Mouse (Mus musculus) CH12.LX (cell line): ENCODE data around the gene Gm12185. TPM values are rescaled to one million over a fixed set of nuclear protein-coding genes. Genes with fewer than 3 reads are reported as not detected.

Experiments
- DNase-seq: peaks from one replicate; pipeline ENCODE4 v3.0.0-alpha.2; 2013; ENCODE audit errors: extremely low read depth
- H3K27ac ChIP-seq: 2 replicates; pipeline ENCODE4 v1.5.1; 2012; ENCODE audit warnings: low read depth, mild to moderate bottlenecking, control low read depth, moderate library complexity; ENCODE audit not compliant: insufficient read depth
- H3K27me3 ChIP-seq: replicated peaks from 2 replicates; pipeline ENCODE3; 2012; ENCODE audit warnings: inconsistent platforms
- H3K36me3 ChIP-seq, 2 experiments: replicated peaks in 1 of 2; 2 replicates each; pipeline versions ENCODE3 to v1.6.1; 2012; ENCODE audit warnings: inconsistent platforms in 1 of 2, low read length in 1 of 2, mild to moderate bottlenecking in 1 of 2, mixed read lengths in 1 of 2, moderate library complexity in 1 of 2; ENCODE audit not compliant: control insufficient read depth in 1 of 2, insufficient read depth in 1 of 2
- H3K4me1 ChIP-seq, 2 experiments: 2 replicates each; pipeline ENCODE4 v1.6.1; 2012; ENCODE audit warnings: inconsistent platforms in 1 of 2, moderate library complexity in 1 of 2; ENCODE audit not compliant: insufficient read depth in 2 of 2, control insufficient read depth in 1 of 2
- H3K4me2 ChIP-seq: 2 replicates; pipeline ENCODE4 v1.6.1; 2012; ENCODE audit warnings: low read depth, mild to moderate bottlenecking, control low read depth; ENCODE audit not compliant: poor library complexity, insufficient read depth, severe bottlenecking
- H3K4me3 ChIP-seq, 3 experiments: fragments of 150-350 bp in 1 of 3; sonication (generic) in 1 of 3; replicated peaks in 1 of 3; 2 replicates each; pipeline versions ENCODE3 to v1.5.1; 2011 to 2012; ENCODE audit warnings: low read depth in 2 of 3, low read length in 2 of 3, mild to moderate bottlenecking in 2 of 3, moderate library complexity in 2 of 3, control low read depth in 1 of 3, improper control_type of control experiment in 1 of 3, inconsistent platforms in 1 of 3, mixed read lengths in 1 of 3; ENCODE audit not compliant: poor library complexity in 1 of 3
- H3K79me2 ChIP-seq: replicated peaks from 2 replicates; pipeline ENCODE4 v1.6.1; 2012; ENCODE audit warnings: mild to moderate bottlenecking, moderate library complexity; ENCODE audit not compliant: control insufficient read depth, poor library complexity, insufficient read depth, severe bottlenecking; ENCODE audit errors: extremely low read depth
- H3K9ac ChIP-seq: 2 replicates; pipeline ENCODE4 v1.6.1; 2012; ENCODE audit warnings: low read depth, mild to moderate bottlenecking, control low read depth, moderate library complexity; ENCODE audit not compliant: insufficient read depth
- H3K9me3 ChIP-seq: replicated peaks from 2 replicates; pipeline ENCODE3; 2012; ENCODE audit warnings: low read length, inconsistent platforms, mixed read lengths
- BHLHE40 ChIP-seq: IDR thresholded peaks from 2 replicates; pipeline ENCODE4 v1.6.1; 2011; ENCODE audit warnings: mild to moderate bottlenecking, low read depth, low read length, improper control_type of control experiment
- CHD1 ChIP-seq: IDR thresholded peaks from 2 replicates; pipeline ENCODE4 v1.6.1; 2012; ENCODE audit warnings: low read depth, low read length, improper control_type of control experiment, inconsistent platforms
- CTCF ChIP-seq, 2 experiments: IDR thresholded peaks in 1 of 2; conservative IDR thresholded peaks in 1 of 2; 2 replicates each; pipeline ENCODE4 v1.5.1; 2011 to 2012; ENCODE audit warnings: low read depth in 2 of 2, low read length in 2 of 2, improper control_type of control experiment in 1 of 2, inconsistent platforms in 1 of 2, mild to moderate bottlenecking in 1 of 2, moderate library complexity in 1 of 2
- E2F4 ChIP-seq: IDR thresholded peaks from 2 replicates; pipeline ENCODE4 v1.6.1; 2011; ENCODE audit warnings: low read depth, low read length, improper control_type of control experiment; ENCODE audit not compliant: insufficient replicate concordance
- ELF1 ChIP-seq: IDR thresholded peaks from 2 replicates; pipeline ENCODE4 v1.6.1; 2014; ENCODE audit warnings: low read depth, mild to moderate bottlenecking, inconsistent platforms, low read length, improper control_type of control experiment
- EP300 ChIP-seq: IDR thresholded peaks from 2 replicates; pipeline ENCODE4 v1.6.1; 2011; ENCODE audit warnings: low read length, improper control_type of control experiment
- ETS1 ChIP-seq: conservative IDR thresholded peaks from 2 replicates; pipeline ENCODE4 v1.6.1; 2012; ENCODE audit warnings: low read depth, mild to moderate bottlenecking, inconsistent platforms, low read length, improper control_type of control experiment, moderate library complexity
- HCFC1 ChIP-seq: IDR thresholded peaks from 2 replicates; pipeline ENCODE4 v1.6.1; 2012; ENCODE audit warnings: low read depth, mild to moderate bottlenecking, inconsistent platforms, low read length, improper control_type of control experiment
- JUN ChIP-seq: IDR thresholded peaks from 2 replicates; pipeline ENCODE4 v1.6.1; 2011; ENCODE audit warnings: low read depth, mild to moderate bottlenecking, low read length, improper control_type of control experiment, moderate library complexity; ENCODE audit not compliant: insufficient read depth
- JUND ChIP-seq: conservative IDR thresholded peaks from 2 replicates; pipeline ENCODE4 v1.6.1; 2011; ENCODE audit warnings: low read depth, low read length, improper control_type of control experiment
- MAFK ChIP-seq: IDR thresholded peaks from 2 replicates; pipeline ENCODE4 v1.6.1; 2011; ENCODE audit warnings: low read length, improper control_type of control experiment; ENCODE audit not compliant: insufficient replicate concordance
- POLR2A ChIP-seq: IDR thresholded peaks from 2 replicates; pipeline ENCODE4 v1.6.1; 2011; ENCODE audit warnings: low read depth, mild to moderate bottlenecking, improper control_type of control experiment, low read length
- RAD21 ChIP-seq: IDR thresholded peaks from 2 replicates; pipeline ENCODE4 v1.6.1; 2011; ENCODE audit warnings: low read depth, mild to moderate bottlenecking, low read length, improper control_type of control experiment, moderate library complexity
- RCOR1 ChIP-seq: conservative IDR thresholded peaks from 2 replicates; pipeline ENCODE4 v1.6.1; 2012; ENCODE audit warnings: low read depth, mild to moderate bottlenecking, inconsistent platforms, low read length, improper control_type of control experiment
- SMC3 ChIP-seq: IDR thresholded peaks from 2 replicates; pipeline ENCODE4 v1.6.1; 2011; ENCODE audit warnings: low read depth, low read length, improper control_type of control experiment
- TBP ChIP-seq: conservative IDR thresholded peaks from 2 replicates; pipeline ENCODE4 v1.6.1; 2011; ENCODE audit warnings: low read depth, low read length, improper control_type of control experiment
- TCF12 ChIP-seq: IDR thresholded peaks from 2 replicates; pipeline ENCODE4 v1.6.1; 2014; ENCODE audit warnings: low read depth, mild to moderate bottlenecking, inconsistent platforms, low read length, improper control_type of control experiment
- UBTF ChIP-seq: IDR thresholded peaks from 2 replicates; pipeline ENCODE4 v1.6.1; 2012; ENCODE audit warnings: low read depth, mild to moderate bottlenecking, inconsistent platforms, low read length, improper control_type of control experiment, moderate library complexity
- USF1 ChIP-seq: IDR thresholded peaks from 2 replicates; pipeline ENCODE4 v1.6.1; 2014; ENCODE audit warnings: low read depth, mild to moderate bottlenecking, inconsistent platforms, low read length, improper control_type of control experiment
- ZC3H11A ChIP-seq: IDR thresholded peaks from 2 replicates; pipeline ENCODE4 v1.6.1; 2012; ENCODE audit warnings: low read depth, mild to moderate bottlenecking, inconsistent platforms, low read length, improper control_type of control experiment
- ZMIZ1 ChIP-seq: IDR thresholded peaks from 2 replicates; pipeline ENCODE4 v1.6.1; 2012; ENCODE audit warnings: low read depth, mild to moderate bottlenecking, inconsistent platforms, low read length, improper control_type of control experiment
- ZNF384 ChIP-seq: IDR thresholded peaks from 2 replicates; pipeline ENCODE4 v1.6.1; 2012; ENCODE audit warnings: low read depth, low read length, improper control_type of control experiment, inconsistent platforms
- dilution Hi-C: fragments of 300-500 bp; cut with MboI; formaldehyde crosslinking; loops from 2 replicates; pipeline ENCODE4 v1.14.3; 2020; ENCODE audit warnings: low sequenced_read_pairs; ENCODE audit not compliant: extremely low pct_unique_long_range_greater_than_20kb, extremely low pct_ligation_motif_present
- in situ Hi-C: fragments of 300-500 bp; cut with MboI; formaldehyde crosslinking; loops from 3 replicates; pipeline ENCODE4 v1.14.3; 2019; ENCODE audit warnings: low sequenced_read_pairs, low pct_ligation_motif_present, low pct_unique_long_range_greater_than_20kb, mixed read lengths
- polyA plus RNA-seq: library from polyadenylated mRNA; unstranded; fragments of >175 nt; gene quantifications from 2 replicates; pipeline ENCODE4 v1.2.1, GENCODE M21; 2012; ENCODE audit warnings: low read depth; ENCODE audit not compliant: insufficient read length
- total RNA-seq, 2 experiments: library from RNA; depleted of rRNA; stranded (reverse); fragments of 300-350 nt in 1 of 2; fragments of >200 nt in 1 of 2; gene quantifications; 2 replicates each; pipeline ENCODE4 v1.2.3; 2012 to 2014

Gene Gm12185
- total and polyA plus RNA-seq, 3 experiments: 0.04 to 0.50 TPM; not detected in 1

- no peaks in the 10 kb centered on the region for H3K27me3 ChIP-seq
- TF ChIP-seq HCFC1 (no peak), TBP (no peak), CTCF (conservative IDR thresholded peaks at IDR 0.05 in 1 of 2, IDR thresholded peaks at IDR 0.05 in 1 of 2; ENCODE audit: low read depth in 2 of 2, low read length in 2 of 2) (no peak), ELF1 (no peak), USF1 (no peak), BHLHE40 (no peak), SMC3 (no peak), JUND (no peak), RCOR1 (no peak), JUN (no peak), MAFK (no peak), CHD1 (no peak), EP300 (no peak), E2F4 (no peak), TCF12 (no peak)
- no peaks in the 10 kb centered on the region for H3K9me3 ChIP-seq
- DNase-seq: no peak
- no peak overlapping the region for H3K27ac ChIP-seq
- H3K36me3 ChIP-seq: peaks cover 25 to 48% of the 10 kb centered on the region in 2 experiments
- no peak overlapping the region for H3K4me3 ChIP-seq
- dilution Hi-C loops (no loop called here), in situ Hi-C loops (loop anchor here (25.0 kb wide), 2 partner anchors 277 to 548 kb away; partner anchors contain the start of gene Olfr1389)
- peaks cover 0 to 15% of the 10 kb centered on the region in 2 experiments; a peak in 2 of 4 replicates for H3K4me1 ChIP-seq
- H3K79me2 ChIP-seq: peaks cover 12% of the 10 kb centered on the region
- no peak overlapping the region for H3K4me2 ChIP-seq
- no peak overlapping the region for H3K9ac ChIP-seq
These were observed 128.2 kb downstream of the Gm12185 start for GRCm38 (mm10) chr11:48863808-48864207.

GRCm38 (mm10) chr11:48862784-48863319 is 129.2 kb downstream of the Gm12185 start:
- H3K36me3 ChIP-seq: peaks cover 25 to 44% of the 10 kb centered on the region in 2 experiments
- DNase-seq: no peak
- no peaks in the 10 kb centered on the region for H3K9me3 ChIP-seq
- peaks cover 7% of the 10 kb centered on the region for H3K79me2 ChIP-seq
- H3K4me3 ChIP-seq: no peak overlapping the region
- H3K9ac ChIP-seq: no peak overlapping the region
- H3K4me2 ChIP-seq: no peak overlapping the region
- no peak overlapping the region for H3K27ac ChIP-seq
- in situ Hi-C loops (loop anchor here (25.0 kb wide), 2 partner anchors 276 to 549 kb away; partner anchors contain the start of gene Olfr1389), dilution Hi-C loops (no loop called here)
- H3K4me1 ChIP-seq: peaks cover 0 to 15% of the 10 kb centered on the region in 2 experiments; a peak in 2 of 4 replicates
- H3K27me3 ChIP-seq: no peaks in the 10 kb centered on the region
- TF ChIP-seq SMC3 (peak; percentile 74), CTCF (conservative IDR thresholded peaks at IDR 0.05 in 1 of 2, IDR thresholded peaks at IDR 0.05 in 1 of 2; ENCODE audit: low read depth in 2 of 2, low read length in 2 of 2) (peak in 1 of 2 experiments; percentile 61; a peak in 2 of 4 replicates), RAD21 (peak; percentile 42), ZMIZ1 (no peak), MAFK (no peak), CHD1 (no peak), ZNF384 (peak; percentile 61; the same call in 1 of the 2 replicates), ZC3H11A (no peak), TBP (peak; percentile 97), UBTF (no peak), ETS1 (no peak), POLR2A (no peak), E2F4 (no peak), ELF1 (peak; percentile 54)
- TF ChIP-seq, all 38 proteins: peak for 6
